Mouse (Mus musculus): ENCODE measurements at regions not wholly inside any gene's neighbourhood (a gene's known extent, or its start where the extent isn't known, plus 50 kb on each side); places are given as distances from the start of the nearest gene placed in this dataset.

DNA sequence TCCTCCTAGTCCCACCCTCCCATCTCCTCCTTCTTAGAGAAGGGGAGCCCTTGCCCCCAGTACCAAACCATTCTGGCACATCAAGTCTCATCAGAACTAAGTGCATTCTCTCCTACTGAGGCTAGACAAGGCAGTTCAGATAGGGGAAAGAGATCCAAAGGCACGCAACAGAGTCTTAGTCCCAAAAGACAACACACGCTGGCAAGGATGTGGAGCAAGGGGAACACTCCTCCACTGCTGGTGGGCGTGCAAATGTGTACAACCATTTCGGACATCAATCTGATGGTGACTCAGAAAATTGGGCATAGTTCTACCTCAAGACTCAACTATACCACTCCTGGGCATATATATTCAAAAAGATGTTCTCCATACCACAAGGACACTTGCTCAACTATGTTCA lies 506.7 kb upstream of the Mgmt start:
- TF ChIP-seq CTCF (IDR thresholded peaks at IDR 0.05) (no peak), EP300 (IDR thresholded peaks at IDR 0.05; ENCODE audit: insufficient read depth, low read depth, low read length) (no peak), POLR2A (IDR thresholded peaks at IDR 0.05; ENCODE audit: insufficient read depth, low read depth, low read length) (no peak)
